Mouse (Mus musculus) spleen, adult 2 months (tissue): ENCODE data around the gene Rdh9.

Experiments used
- CTCF ChIP-seq: fragments of 200-500 bp; IDR thresholded peaks from 2 replicates; pipeline ENCODE4 v1.5.1; 2011; ENCODE audit warnings: mild to moderate bottlenecking, inconsistent platforms; ENCODE audit not compliant: insufficient read depth, insufficient read length, insufficient replicate concordance; ENCODE audit errors: extremely low read depth
- POLR2A ChIP-seq: fragments of 200-500 bp; IDR thresholded peaks from 2 replicates; pipeline ENCODE4 v1.6.1; 2011; ENCODE audit warnings: low read depth, low read length, inconsistent platforms

- TF ChIP-seq CTCF, result no peak
- no peak for TF ChIP-seq POLR2A
These were observed at the start of gene Rdh9 for GRCm38 (mm10) chr10:127776011-127776410.
